Mouse (Mus musculus) ES-E14 (cell line): ENCODE results near the gene Slc22a18. TPM values are rescaled to one million over a fixed set of nuclear protein-coding genes. Genes with fewer than 3 reads are reported as not detected.

ENCODE experiments used
- DNase-seq: peaks from one replicate; pipeline ENCODE4 v3.0.0-alpha.2; 2013; ENCODE audit warnings: low read depth, low spot score
- H3K27ac ChIP-seq: 2 replicates; pipeline ENCODE4 v1.5.1; 2012; ENCODE audit warnings: low read depth, mild to moderate bottlenecking, low read length, moderate library complexity, mixed read lengths; ENCODE audit not compliant: poor library complexity, insufficient read depth, severe bottlenecking
- H3K36me3 ChIP-seq: 2 replicates; pipeline ENCODE4 v1.6.1; 2012; ENCODE audit warnings: mild to moderate bottlenecking, low read length, moderate library complexity, mixed read lengths; ENCODE audit not compliant: control insufficient read depth, poor library complexity, insufficient read depth, severe bottlenecking
- H3K4me1 ChIP-seq, 2 experiments: fragments of 150-350 bp in 1 of 2; sonication (generic) in 1 of 2; 2 replicates each; pipeline ENCODE4 v1.6.1; 2012; ENCODE audit warnings: low read length in 2 of 2, mild to moderate bottlenecking in 1 of 2, mixed read lengths in 1 of 2; ENCODE audit not compliant: control insufficient read depth in 2 of 2, insufficient read depth in 2 of 2, poor library complexity in 1 of 2
- H3K4me3 ChIP-seq, 2 experiments: fragments of 150-350 bp in 1 of 2; sonication (generic) in 1 of 2; 2 replicates each; pipeline ENCODE4 v1.5.1; 2012; ENCODE audit warnings: low read length in 2 of 2, low read depth in 1 of 2, mild to moderate bottlenecking in 1 of 2, mixed read lengths in 1 of 2; ENCODE audit not compliant: insufficient read depth in 1 of 2, poor library complexity in 1 of 2, severe bottlenecking in 1 of 2
- H3K9ac ChIP-seq: 2 replicates; pipeline ENCODE4 v1.6.1; 2012; ENCODE audit warnings: low read depth, mild to moderate bottlenecking, low read length, mixed read lengths; ENCODE audit not compliant: poor library complexity, insufficient read depth, severe bottlenecking
- H3K9me3 ChIP-seq: fragments of 150-350 bp; sonication (generic); 2 replicates; pipeline ENCODE4 v1.6.1; 2012; ENCODE audit warnings: low read depth, mild to moderate bottlenecking, low read length; ENCODE audit not compliant: control insufficient read depth, insufficient read depth
- CHD2 ChIP-seq: IDR thresholded peaks from 2 replicates; pipeline ENCODE4 v1.6.1; 2014; ENCODE audit warnings: mild to moderate bottlenecking, low read depth, low read length, inconsistent platforms
- HCFC1 ChIP-seq: IDR thresholded peaks from 2 replicates; pipeline ENCODE4 v1.6.1; 2012; ENCODE audit warnings: low read length, inconsistent platforms, borderline replicate concordance; ENCODE audit not compliant: insufficient read depth
- MAFK ChIP-seq: IDR thresholded peaks from 2 replicates; pipeline ENCODE4 v1.6.1; 2014; ENCODE audit warnings: mild to moderate bottlenecking, low read depth, low read length, inconsistent platforms; ENCODE audit not compliant: insufficient read depth
- ZC3H11A ChIP-seq: IDR thresholded peaks from 2 replicates; pipeline ENCODE4 v1.6.1; 2012; ENCODE audit warnings: low read depth, mild to moderate bottlenecking, inconsistent platforms, low read length, borderline replicate concordance
- ZNF384 ChIP-seq: IDR thresholded peaks from 2 replicates; pipeline ENCODE4 v1.6.1; 2012; ENCODE audit warnings: low read depth, low read length, inconsistent platforms
- in situ Hi-C, 2 experiments: fragments of 600-800 bp; cut with MboI; formaldehyde crosslinking; loops; one replicate each; pipeline ENCODE4 v1.15.1; 2025; ENCODE audit warnings: low sequenced_read_pairs in 2 of 2, inconsistent platforms in 1 of 2; ENCODE audit not compliant: unreplicated experiment in 2 of 2
- total RNA-seq: library from RNA; depleted of rRNA; stranded (reverse); fragments of 300-350 nt; gene quantifications from 2 replicates; pipeline ENCODE4 v1.2.3, GENCODE M21; 2012

Slc22a18 gene
- total RNA-seq, 1 experiment, result 1.5 TPM

DNA sequence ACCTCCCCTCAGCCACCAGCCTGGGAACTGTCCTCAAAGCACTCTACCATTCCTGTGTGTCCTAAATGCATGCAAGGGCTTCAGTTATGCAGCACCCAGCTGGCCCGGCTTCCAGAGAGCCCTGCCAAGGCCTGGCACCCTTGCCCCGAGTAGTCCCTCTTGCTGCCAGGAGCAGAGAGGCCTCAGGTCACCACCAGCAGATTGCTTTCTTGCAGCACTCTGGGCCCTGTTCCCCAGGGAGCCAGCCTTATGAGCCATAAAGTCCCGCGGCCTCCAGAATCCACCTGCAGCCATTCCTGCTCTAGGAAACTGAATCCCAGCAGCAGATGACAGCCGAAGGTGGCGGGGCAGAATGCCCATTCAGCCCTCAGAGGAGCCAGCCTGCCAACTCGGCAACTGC lies 40.2 kb upstream of the Slc22a18 start:
- in situ Hi-C loops, result no loop called here
- Histone ChIP-seq H3K4me1 (peaks cover 1 to 20% of the 10 kb centered on the region in 2 experiments; a peak in 3 of 4 replicates), H3K27ac (no peak overlapping the region), H3K9ac (no peak overlapping the region), H3K36me3 (no peaks in the 10 kb centered on the region), H3K4me3 (no peak overlapping the region), H3K9me3 (no peaks in the 10 kb centered on the region)
- no peak for DNase-seq
- TF ChIP-seq CHD2, result no peak
- no peak for TF ChIP-seq MAFK
- no peak for TF ChIP-seq ZNF384
- no peak for TF ChIP-seq ZC3H11A
- TF ChIP-seq HCFC1, result no peak

DNA sequence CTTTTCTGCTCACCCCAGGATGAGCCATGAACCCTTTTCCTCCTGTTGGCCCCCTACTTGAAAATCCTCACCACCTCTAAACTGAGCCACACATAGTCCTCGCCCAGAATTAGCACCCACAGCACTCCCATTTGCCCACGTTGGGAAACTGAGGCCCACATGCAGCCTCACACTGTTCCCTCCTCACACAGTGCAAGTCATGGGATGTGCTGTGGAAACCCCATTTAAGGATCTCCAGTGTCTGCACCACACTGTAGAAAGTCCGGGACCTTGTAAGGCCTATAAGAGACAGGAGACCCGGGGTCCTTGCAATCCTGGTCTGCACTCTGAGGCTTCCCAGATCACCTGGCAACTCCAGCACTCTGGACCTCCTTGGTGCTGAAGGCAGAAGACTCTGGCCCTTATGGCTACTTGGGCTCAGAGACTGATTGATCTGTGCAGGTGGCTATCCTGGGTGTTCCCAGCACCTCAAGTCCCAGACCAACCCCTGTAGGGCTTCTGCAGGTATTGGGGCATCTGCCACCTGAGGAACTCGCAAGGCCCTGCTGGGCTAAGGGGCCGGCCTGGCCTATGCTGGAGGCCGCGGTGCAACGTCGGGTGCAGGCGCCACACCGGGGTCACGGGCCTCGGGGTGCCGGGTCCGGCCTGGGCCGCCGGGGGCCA lies 36.2 kb upstream of the Slc22a18 start:
- H3K9ac ChIP-seq, result no peak overlapping the region

DNA sequence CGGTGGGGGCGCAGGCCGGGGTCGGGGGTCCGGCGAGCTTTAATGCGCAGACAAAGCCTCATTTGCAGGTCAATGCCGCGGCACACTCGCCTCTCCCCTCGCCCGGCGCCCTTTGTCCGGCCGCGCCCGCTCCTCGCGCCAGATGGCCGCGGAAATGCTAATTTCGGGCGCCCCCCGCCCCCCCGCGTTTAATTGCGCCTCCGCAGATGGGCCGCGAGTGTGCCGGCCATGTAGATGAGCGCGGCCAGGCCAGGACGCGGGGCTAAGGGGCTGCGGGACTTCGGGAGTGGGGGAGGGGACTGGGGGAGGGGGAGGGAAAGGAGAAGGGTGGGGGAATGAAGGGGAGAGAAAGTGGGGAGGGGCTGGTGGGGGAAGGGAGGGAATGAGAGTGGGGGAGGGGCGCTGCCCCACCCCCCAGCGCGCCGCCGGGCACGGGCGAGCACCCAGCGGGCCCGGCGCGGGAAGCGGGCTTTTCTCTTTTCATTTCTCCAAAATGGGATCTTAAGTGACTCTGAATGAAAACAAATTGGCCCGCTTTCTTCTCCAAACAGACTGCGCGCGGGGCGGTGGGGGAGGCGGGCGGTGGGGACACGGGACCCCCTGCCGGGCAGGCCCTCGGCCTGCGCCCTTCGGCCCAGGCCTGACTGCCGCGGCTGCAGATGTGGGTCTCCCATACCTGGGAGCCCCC lies 35.5 kb upstream of the Slc22a18 start:
- no peak overlapping the region for H3K27ac ChIP-seq
- H3K36me3 ChIP-seq, result no peaks in the 10 kb centered on the region
- H3K4me3 ChIP-seq, result peak overlapping the region; percentile 46 to 56; a peak in 3 of 4 replicates
- no peaks in the 10 kb centered on the region for H3K9me3 ChIP-seq
- no peak overlapping the region for H3K9ac ChIP-seq
- no peak for TF ChIP-seq ZC3H11A
- no peak for TF ChIP-seq CHD2
- peaks cover 6 to 24% of the 10 kb centered on the region in 2 experiments; a peak in 3 of 4 replicates for H3K4me1 ChIP-seq
- no peak for DNase-seq
- in situ Hi-C loops, result no loop called here

More for the DNA sequence above, 36.2 kb upstream of the Slc22a18 start:
- no peak for DNase-seq
- H3K4me3 ChIP-seq, result peak overlapping the region; percentile 38 to 56; a peak in 3 of 4 replicates
- no peak for TF ChIP-seq CHD2
- no peak for TF ChIP-seq HCFC1
- no peak for TF ChIP-seq ZNF384
- TF ChIP-seq ZC3H11A, result no peak
- no peak for TF ChIP-seq MAFK
- no peaks in the 10 kb centered on the region for H3K36me3 ChIP-seq
- H3K4me1 ChIP-seq, result peaks cover 6 to 29% of the 10 kb centered on the region in 2 experiments; a peak in 3 of 4 replicates
- in situ Hi-C loops, result no loop called here
- H3K9me3 ChIP-seq, result no peaks in the 10 kb centered on the region
- no peak overlapping the region for H3K27ac ChIP-seq

DNA sequence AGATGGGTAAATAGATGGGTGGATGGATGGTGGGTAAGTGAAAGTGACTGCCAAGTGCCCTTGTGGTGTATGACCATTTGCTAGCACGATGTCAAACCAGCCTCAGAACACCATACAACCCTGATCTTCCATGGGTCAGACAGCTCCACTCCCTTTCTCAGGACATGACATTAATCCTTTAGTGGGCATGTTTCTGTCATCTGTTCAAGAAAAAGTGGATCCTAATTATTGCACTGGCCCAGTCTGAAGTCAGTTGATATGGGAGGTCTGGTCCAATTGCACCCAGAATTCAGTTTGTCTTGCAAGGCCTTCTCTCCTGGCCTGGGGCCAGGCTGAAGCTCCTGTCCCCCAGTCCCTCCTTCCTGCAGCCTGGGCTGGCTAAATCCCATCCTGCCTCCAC lies 34.6 kb upstream of the Slc22a18 start:
- Histone ChIP-seq H3K4me3 (no peak overlapping the region), H3K9ac (no peak overlapping the region), H3K9me3 (no peaks in the 10 kb centered on the region), H3K36me3 (no peaks in the 10 kb centered on the region), H3K27ac (no peak overlapping the region), H3K4me1 (peaks cover 6 to 21% of the 10 kb centered on the region in 2 experiments; a peak in 3 of 4 replicates)
- no peak for DNase-seq
- no peak for TF ChIP-seq CHD2
- no peak for TF ChIP-seq HCFC1
- TF ChIP-seq MAFK, result no peak
- no peak for TF ChIP-seq ZNF384
- TF ChIP-seq ZC3H11A, result no peak
- in situ Hi-C loops, result no loop called here
